Mouse (Mus musculus): ENCODE measurements around the gene Irf8. TPM values are rescaled to one million over a fixed set of nuclear protein-coding genes. Genes with fewer than 3 reads are reported as not detected.

The Irf8 gene
- polyA plus RNA-seq, 1 experiment: not detected

- no peak for TF ChIP-seq GATA1 (IDR thresholded peaks at IDR 0.05; ENCODE audit: low read length)
Measured at GRCm38 (mm10) chr8:120739526-120739925, 3.4 kb downstream of the Irf8 start.

GRCm38 (mm10) chr8:120740579-120740978 lies 4.4 kb downstream of the Irf8 start:
- no peak for TF ChIP-seq GATA1 (IDR thresholded peaks at IDR 0.05; ENCODE audit: low read length)

- no peak for TF ChIP-seq GATA1 (IDR thresholded peaks at IDR 0.05; ENCODE audit: low read length)
Measured at GRCm38 (mm10) chr8:120741001-120741400, 4.8 kb downstream of the Irf8 start.

GRCm38 (mm10) chr8:120741815-120742530 lies 5.8 kb downstream of the Irf8 start:
- no peak for TF ChIP-seq GATA1 (IDR thresholded peaks at IDR 0.05; ENCODE audit: low read length)

GRCm38 (mm10) chr8:120743149-120743897 lies 7.2 kb downstream of the Irf8 start:
- no peak for TF ChIP-seq GATA1 (IDR thresholded peaks at IDR 0.05; ENCODE audit: low read length)

GRCm38 (mm10) chr8:120743898-120744290 lies 7.7 kb downstream of the Irf8 start:
- TF ChIP-seq GATA1 (IDR thresholded peaks at IDR 0.05; ENCODE audit: low read length): no peak

GRCm38 (mm10) chr8:120744448-120744847 lies 8.3 kb downstream of the Irf8 start:
- no peak for TF ChIP-seq GATA1 (IDR thresholded peaks at IDR 0.05; ENCODE audit: low read length)

GRCm38 (mm10) chr8:120745226-120745625 lies 9.1 kb downstream of the Irf8 start:
- no peak for TF ChIP-seq GATA1 (IDR thresholded peaks at IDR 0.05; ENCODE audit: low read length)

GRCm38 (mm10) chr8:120746007-120746701 lies 10.0 kb downstream of the Irf8 start:
- no peak for TF ChIP-seq GATA1 (IDR thresholded peaks at IDR 0.05; ENCODE audit: low read length)

GRCm38 (mm10) chr8:120747286-120747685 lies 11.1 kb downstream of the Irf8 start:
- TF ChIP-seq GATA1 (IDR thresholded peaks at IDR 0.05; ENCODE audit: low read length): no peak

- no peak for TF ChIP-seq GATA1 (IDR thresholded peaks at IDR 0.05; ENCODE audit: low read length)
Measured at GRCm38 (mm10) chr8:120750616-120751015, 14.5 kb downstream of the Irf8 start.

- no peak for TF ChIP-seq GATA1 (IDR thresholded peaks at IDR 0.05; ENCODE audit: low read length)
Measured at GRCm38 (mm10) chr8:120751226-120752081, 15.3 kb downstream of the Irf8 start.

GRCm38 (mm10) chr8:120752082-120752452 lies 15.9 kb downstream of the Irf8 start:
- TF ChIP-seq GATA1 (IDR thresholded peaks at IDR 0.05; ENCODE audit: low read length): no peak

- TF ChIP-seq GATA1 (IDR thresholded peaks at IDR 0.05; ENCODE audit: low read length): no peak
Measured at GRCm38 (mm10) chr8:120753476-120753875, 17.3 kb downstream of the Irf8 start.
